Mouse (Mus musculus) spleen, adult 2 months (tissue): Measurements from ENCODE around the gene Arhgap25.

Experiments
- CTCF ChIP-seq: fragments of 200-500 bp; IDR thresholded peaks from 2 replicates; pipeline ENCODE4 v1.5.1; 2011; ENCODE audit warnings: mild to moderate bottlenecking, inconsistent platforms; ENCODE audit not compliant: insufficient read depth, insufficient read length, insufficient replicate concordance; ENCODE audit errors: extremely low read depth
- POLR2A ChIP-seq: fragments of 200-500 bp; IDR thresholded peaks from 2 replicates; pipeline ENCODE4 v1.6.1; 2011; ENCODE audit warnings: low read depth, low read length, inconsistent platforms

DNA sequence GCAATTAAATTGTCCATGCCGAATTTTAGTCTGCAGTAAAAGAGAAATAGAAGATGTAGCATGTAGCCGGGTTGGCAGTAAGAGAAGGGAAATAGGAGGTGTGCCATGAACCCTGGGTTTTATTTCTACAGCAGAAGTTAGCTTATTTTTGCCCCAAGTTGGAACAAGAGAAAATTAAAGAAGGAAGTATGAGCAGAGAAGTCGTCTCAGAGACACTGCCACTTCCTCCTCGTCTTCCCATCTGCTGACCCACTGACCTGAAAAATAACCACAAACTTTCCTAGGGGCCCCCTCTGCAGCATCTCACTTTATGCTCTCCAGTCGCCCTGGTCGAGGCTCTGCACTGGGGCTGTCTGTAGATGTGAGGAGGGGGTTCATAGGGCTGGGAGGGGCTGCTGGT lies 33.3 kb downstream of the Arhgap25 start:
- TF ChIP-seq CTCF, result no peak
- no peak for TF ChIP-seq POLR2A
